Mouse (Mus musculus) heart, postnatal 25 days (tissue): ENCODE measurements around the gene Homer1. TPM values are rescaled to one million over a fixed set of nuclear protein-coding genes. Genes with fewer than 3 reads are reported as not detected.

ENCODE experiments used
- DNase-seq: peaks from one replicate; pipeline ENCODE4 v3.0.0; 2022; ENCODE audit warnings: low spot score
- intact Hi-C: fragments of 180-260 bp; cut with DNase I; formaldehyde crosslinking; loops from one replicate; pipeline ENCODE4 v1.15.1; 2025
- total RNA-seq, 2 experiments: library from RNA; stranded (reverse); gene quantifications; 2 replicates each; pipeline ENCODE4 v1.2.3; 2021

The Homer1 gene
- total RNA-seq, 2 experiments from 2014 or later: 61.1 to 63.8 TPM

GRCm38 (mm10) chr13:93332491-93332890 lies 33.1 kb downstream of the Homer1 start:
- intact Hi-C loops: loop anchor here (10.0 kb wide), 1 partner anchor 282 kb away; no protein-coding TSS in a partner anchor
- no peak for DNase-seq

- intact Hi-C loops: loop anchor here (10.0 kb wide), 1 partner anchor 279 kb away; no protein-coding TSS in a partner anchor
These were observed 35.9 kb downstream of the Homer1 start for GRCm38 (mm10) chr13:93335337-93335736.

GRCm38 (mm10) chr13:93338394-93338793 lies 39.0 kb downstream of the Homer1 start:
- no peak for DNase-seq
- intact Hi-C loops: loop anchor here (10.0 kb wide), 1 partner anchor 276 kb away; no protein-coding TSS in a partner anchor

More at GRCm38 (mm10) chr13:93335337-93335736, 35.9 kb downstream of the Homer1 start:
- DNase-seq: no peak

GRCm38 (mm10) chr13:93340555-93341278 lies 41.3 kb downstream of the Homer1 start:
- intact Hi-C loops: loop anchor here (10.0 kb wide), 1 partner anchor 374 kb away; no protein-coding TSS in a partner anchor
- DNase-seq: no peak

GRCm38 (mm10) chr13:93342641-93343040 lies 43.2 kb downstream of the Homer1 start:
- intact Hi-C loops: loop anchor here (10.0 kb wide), 1 partner anchor 372 kb away; no protein-coding TSS in a partner anchor
- DNase-seq: no peak

GRCm38 (mm10) chr13:93344395-93344794 lies 45.0 kb downstream of the Homer1 start:
- intact Hi-C loops: loop anchor here (10.0 kb wide), 1 partner anchor 370 kb away; no protein-coding TSS in a partner anchor
- no peak for DNase-seq

GRCm38 (mm10) chr13:93345854-93346253 lies 46.4 kb downstream of the Homer1 start:
- DNase-seq: no peak
- intact Hi-C loops: loop anchor here (10.0 kb wide), 1 partner anchor 369 kb away; no protein-coding TSS in a partner anchor

GRCm38 (mm10) chr13:93352030-93352429 lies 52.6 kb downstream of the Homer1 start:
- DNase-seq: no peak
- intact Hi-C loops: no loop called here

GRCm38 (mm10) chr13:93354420-93355278 lies 55.2 kb downstream of the Homer1 start:
- no peak for DNase-seq
- intact Hi-C loops: no loop called here

- intact Hi-C loops: no loop called here
- no peak for DNase-seq
These were observed 55.8 kb downstream of the Homer1 start for GRCm38 (mm10) chr13:93355279-93355587.

- no peak for DNase-seq
- intact Hi-C loops: no loop called here
These were observed 59.1 kb downstream of the Homer1 start for GRCm38 (mm10) chr13:93358522-93358921.

GRCm38 (mm10) chr13:93367555-93367954 lies 68.1 kb downstream of the Homer1 start:
- intact Hi-C loops: no loop called here
- DNase-seq: no peak

- intact Hi-C loops: no loop called here
- no peak for DNase-seq
These were observed 69.6 kb downstream of the Homer1 start for GRCm38 (mm10) chr13:93368812-93369584.

- DNase-seq: no peak
These were observed 75.0 kb downstream of the Homer1 start for GRCm38 (mm10) chr13:93374457-93374856.

GRCm38 (mm10) chr13:93378493-93378892 lies 79.1 kb downstream of the Homer1 start:
- intact Hi-C loops: no loop called here
- DNase-seq: no peak

More at GRCm38 (mm10) chr13:93374457-93374856, 75.0 kb downstream of the Homer1 start:
- intact Hi-C loops: no loop called here

- no peak for DNase-seq
- intact Hi-C loops: no loop called here
These were observed 81.1 kb downstream of the Homer1 start for GRCm38 (mm10) chr13:93380399-93381063.

GRCm38 (mm10) chr13:93381301-93381700 lies 81.9 kb downstream of the Homer1 start:
- no peak for DNase-seq
- intact Hi-C loops: no loop called here

GRCm38 (mm10) chr13:93383092-93383491 lies 83.7 kb downstream of the Homer1 start:
- no peak for DNase-seq
- intact Hi-C loops: no loop called here

GRCm38 (mm10) chr13:93383620-93384019 lies 84.2 kb downstream of the Homer1 start:
- intact Hi-C loops: no loop called here
- DNase-seq: no peak
